Mouse (Mus musculus) MEL (cell line): Measurements from ENCODE around the gene Uba52. TPM values are rescaled to one million over a fixed set of nuclear protein-coding genes. Genes with fewer than 3 reads are reported as not detected.

Experiments used
- DNase-seq: peaks from one replicate; pipeline ENCODE4 v3.0.0; 2011; ENCODE audit warnings: low read depth, low spot score
- H3K27ac ChIP-seq: 2 replicates; pipeline ENCODE4 v1.5.1; 2012; ENCODE audit warnings: low read depth, mild to moderate bottlenecking, control low read depth, low read length, moderate library complexity; ENCODE audit not compliant: control insufficient read depth
- H3K27me3 ChIP-seq, 2 experiments: fragments of 150-350 bp in 1 of 2; sonication (generic) in 1 of 2; 2 replicates each; pipeline ENCODE4 v1.6.1; 2012; ENCODE audit warnings: low read length in 2 of 2, mild to moderate bottlenecking in 2 of 2, improper control_type of control experiment in 1 of 2, moderate library complexity in 1 of 2; ENCODE audit not compliant: insufficient read depth in 2 of 2, control insufficient read depth in 1 of 2
- H3K36me3 ChIP-seq, 2 experiments: 2 replicates each; pipeline ENCODE4 v1.6.1; 2012 to 2014; ENCODE audit warnings: low read length in 2 of 2, improper control_type of control experiment in 1 of 2, inconsistent platforms in 1 of 2, mild to moderate bottlenecking in 1 of 2; ENCODE audit not compliant: insufficient read depth in 2 of 2, control insufficient read depth in 1 of 2
- H3K4me1 ChIP-seq, 2 experiments: fragments of 150-350 bp in 1 of 2; sonication (generic) in 1 of 2; 2 replicates each; pipeline ENCODE4 v1.6.1; 2012; ENCODE audit warnings: low read length in 2 of 2, improper control_type of control experiment in 1 of 2, mild to moderate bottlenecking in 1 of 2; ENCODE audit not compliant: insufficient read depth in 2 of 2, control insufficient read depth in 1 of 2
- H3K4me3 ChIP-seq, 2 experiments: fragments of 150-350 bp in 1 of 2; sonication (generic) in 1 of 2; 2 replicates each; pipeline ENCODE4 v1.5.1; 2012; ENCODE audit warnings: low read depth in 2 of 2, low read length in 2 of 2, mild to moderate bottlenecking in 2 of 2, moderate library complexity in 2 of 2, control low read depth in 1 of 2, improper control_type of control experiment in 1 of 2; ENCODE audit not compliant: control insufficient read depth in 1 of 2, insufficient read depth in 1 of 2
- H3K79me2 ChIP-seq: 2 replicates; pipeline ENCODE4 v1.6.1; 2012; ENCODE audit warnings: mild to moderate bottlenecking, low read length, moderate library complexity; ENCODE audit not compliant: control insufficient read depth, poor library complexity, insufficient read depth
- H3K9ac ChIP-seq: 2 replicates; pipeline ENCODE4 v1.6.1; 2012; ENCODE audit warnings: low read depth, mild to moderate bottlenecking, control low read depth, low read length, moderate library complexity; ENCODE audit not compliant: control insufficient read depth, poor library complexity, severe bottlenecking
- H3K9me3 ChIP-seq: fragments of 150-350 bp; sonication (generic); replicated peaks from 2 replicates; pipeline ENCODE4 v1.6.1; 2012; ENCODE audit warnings: mild to moderate bottlenecking, low read length, improper control_type of control experiment, moderate library complexity; ENCODE audit not compliant: insufficient read depth
- CHD2 ChIP-seq: IDR thresholded peaks from 2 replicates; pipeline ENCODE4 v1.6.1; 2011; ENCODE audit warnings: low read length, improper control_type of control experiment
- CTCF ChIP-seq, 3 experiments: IDR thresholded peaks in 2 of 3; conservative IDR thresholded peaks in 1 of 3; 2 replicates each; pipeline ENCODE4 v1.5.1; 2011 to 2012; ENCODE audit warnings: low read length in 3 of 3, low read depth in 2 of 3, mild to moderate bottlenecking in 2 of 3, improper control_type of control experiment in 1 of 3, inconsistent platforms in 1 of 3, mixed read lengths in 1 of 3, moderate library complexity in 1 of 3; ENCODE audit not compliant: control insufficient read depth in 1 of 3, insufficient read depth in 1 of 3, poor library complexity in 1 of 3, severe bottlenecking in 1 of 3
- GABPA ChIP-seq: IDR thresholded peaks from 2 replicates; pipeline ENCODE4 v1.6.1; 2012; ENCODE audit warnings: low read depth, mild to moderate bottlenecking, inconsistent platforms, low read length, improper control_type of control experiment, moderate library complexity
- GATA1 ChIP-seq: IDR thresholded peaks from 2 replicates; pipeline ENCODE4 v1.6.1; 2011; ENCODE audit warnings: low read depth, low read length, improper control_type of control experiment
- JUND ChIP-seq: IDR thresholded peaks from 2 replicates; pipeline ENCODE4 v1.6.1; 2011; ENCODE audit warnings: low read depth, mild to moderate bottlenecking, improper control_type of control experiment, low read length
- KAT2A ChIP-seq: conservative IDR thresholded peaks from 2 replicates; pipeline ENCODE4 v1.6.1; 2012; ENCODE audit warnings: low read depth, low read length, improper control_type of control experiment, inconsistent platforms
- MYB ChIP-seq: IDR thresholded peaks from 2 replicates; pipeline ENCODE4 v1.6.1; 2011; ENCODE audit warnings: mild to moderate bottlenecking, low read depth, low read length, improper control_type of control experiment
- MYC ChIP-seq: IDR thresholded peaks from 2 replicates; pipeline ENCODE4 v1.6.1; 2011; ENCODE audit warnings: low read depth, mild to moderate bottlenecking, low read length, improper control_type of control experiment, moderate library complexity
- NRF1 ChIP-seq: IDR thresholded peaks from 2 replicates; pipeline ENCODE4 v1.6.1; 2014; ENCODE audit warnings: low read depth, mild to moderate bottlenecking, inconsistent platforms, low read length, improper control_type of control experiment, moderate library complexity; ENCODE audit not compliant: poor library complexity, insufficient read depth, severe bottlenecking
- POLR2A ChIP-seq, 2 experiments: IDR thresholded peaks; 2 replicates each; pipeline ENCODE4 v1.6.1; 2011 to 2012; ENCODE audit warnings: low read length in 2 of 2, mild to moderate bottlenecking in 2 of 2, control low read depth in 1 of 2, improper control_type of control experiment in 1 of 2, low read depth in 1 of 2, moderate library complexity in 1 of 2; ENCODE audit not compliant: control insufficient read depth in 1 of 2, insufficient read depth in 1 of 2, poor library complexity in 1 of 2
- POLR2AphosphoS2 ChIP-seq: IDR thresholded peaks from 2 replicates; pipeline ENCODE4 v1.6.1; 2011; ENCODE audit warnings: low read length, improper control_type of control experiment
- POLR2AphosphoS5 ChIP-seq: IDR thresholded peaks from 2 replicates; pipeline ENCODE4 v1.6.1; 2012; ENCODE audit warnings: low read depth, borderline replicate concordance, mild to moderate bottlenecking, inconsistent platforms, low read length, moderate library complexity, mixed read lengths
- RCOR1 ChIP-seq: IDR thresholded peaks from 2 replicates; pipeline ENCODE4 v1.6.1; 2012; ENCODE audit warnings: low read depth, mild to moderate bottlenecking, inconsistent platforms, low read length, improper control_type of control experiment
- SIN3A ChIP-seq: IDR thresholded peaks from 2 replicates; pipeline ENCODE4 v1.6.1; 2012; ENCODE audit warnings: low read length, improper control_type of control experiment, inconsistent platforms
- SMC3 ChIP-seq: IDR thresholded peaks from 2 replicates; pipeline ENCODE4 v1.6.1; 2011; ENCODE audit warnings: low read depth, low read length, improper control_type of control experiment
- TCF12 ChIP-seq: IDR thresholded peaks from 2 replicates; pipeline ENCODE4 v1.6.1; 2014; ENCODE audit warnings: low read depth, mild to moderate bottlenecking, inconsistent platforms, low read length, improper control_type of control experiment, moderate library complexity
- UBTF ChIP-seq: IDR thresholded peaks from 2 replicates; pipeline ENCODE4 v1.6.1; 2012; ENCODE audit warnings: low read depth, mild to moderate bottlenecking, inconsistent platforms, low read length, improper control_type of control experiment, moderate library complexity, borderline replicate concordance; ENCODE audit not compliant: insufficient read depth
- USF2 ChIP-seq, 2 experiments: IDR thresholded peaks; 2 replicates each; pipeline ENCODE4 v1.6.1; 2011 to 2012; ENCODE audit warnings: improper control_type of control experiment in 2 of 2, low read length in 2 of 2, borderline replicate concordance in 1 of 2, inconsistent platforms in 1 of 2, low read depth in 1 of 2, mild to moderate bottlenecking in 1 of 2; ENCODE audit not compliant: insufficient read depth in 1 of 2
- ZC3H11A ChIP-seq: IDR thresholded peaks from 2 replicates; pipeline ENCODE4 v1.6.1; 2012; ENCODE audit warnings: low read depth, mild to moderate bottlenecking, inconsistent platforms, low read length, improper control_type of control experiment
- ZKSCAN1 ChIP-seq: IDR thresholded peaks from 2 replicates; pipeline ENCODE4 v1.6.1; 2012; ENCODE audit warnings: low read depth, mild to moderate bottlenecking, inconsistent platforms, low read length, improper control_type of control experiment, moderate library complexity
- ZMIZ1 ChIP-seq: IDR thresholded peaks from 2 replicates; pipeline ENCODE4 v1.6.1; 2012; ENCODE audit warnings: low read depth, mild to moderate bottlenecking, inconsistent platforms, low read length, improper control_type of control experiment, moderate library complexity
- ZNF384 ChIP-seq: IDR thresholded peaks from 2 replicates; pipeline ENCODE4 v1.6.1; 2012; ENCODE audit warnings: low read depth, mild to moderate bottlenecking, inconsistent platforms, low read length, improper control_type of control experiment
- polyA plus RNA-seq, 2 experiments: library from polyadenylated mRNA; stranded (reverse) in 1 of 2; unstranded in 1 of 2; fragments of >175 nt in 1 of 2; fragments of >200 nt in 1 of 2; gene quantifications; 2 replicates each; pipeline versions ENCODE4 v1.2.1 to v1.2.4; 2012; ENCODE audit warnings: low replicate concordance in 2 of 2, low read depth in 1 of 2; ENCODE audit not compliant: insufficient read length in 2 of 2, insufficient read depth in 1 of 2, missing spikeins in 1 of 2
- total RNA-seq: library from RNA; depleted of rRNA; stranded (reverse); fragments of 300-350 nt; gene quantifications from 2 replicates; pipeline ENCODE4 v1.2.3, GENCODE M21; 2012

The Uba52 gene
- total and polyA plus RNA-seq, 3 experiments, result 2,814 to 3,633 TPM; not detected in 1

DNA sequence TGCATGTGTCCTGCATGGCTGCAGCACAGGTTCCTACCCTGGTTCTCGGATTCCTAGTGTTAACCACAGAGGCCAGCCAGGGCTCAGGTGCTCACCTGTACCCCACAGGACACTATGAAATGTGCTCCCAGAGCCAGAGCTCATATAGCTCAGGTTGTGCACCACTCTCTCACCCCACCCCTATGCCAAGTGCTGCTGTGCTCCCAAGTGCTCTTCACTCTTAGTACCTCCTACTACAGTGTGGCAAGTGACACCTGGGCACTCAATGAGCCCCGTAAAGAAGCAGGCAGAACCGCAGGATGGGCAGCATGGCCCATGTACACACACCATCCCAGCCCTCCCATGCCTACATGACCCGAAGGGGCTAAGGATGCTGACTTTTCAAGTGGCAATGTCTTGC is 41.9 kb downstream of the Uba52 start:
- TF ChIP-seq JUND (no peak), MYB (no peak), ZMIZ1 (no peak), ZKSCAN1 (no peak), RCOR1 (no peak), POLR2A (IDR thresholded peaks at IDR 0.05; ENCODE audit: control insufficient read depth in 1 of 2, insufficient read depth in 1 of 2, low read depth in 1 of 2, low read length in 2 of 2, poor library complexity in 1 of 2) (no peak), TCF12 (no peak), CHD2 (no peak), SMC3 (no peak), ZC3H11A (no peak)
- Histone ChIP-seq H3K27me3 (no peaks in the 10 kb centered on the region), H3K9ac (no peak overlapping the region), H3K27ac (no peak overlapping the region), H3K36me3 (peaks cover 0 to 2% of the 10 kb centered on the region in 2 experiments; a peak in 3 of 4 replicates), H3K9me3 (no peaks in the 10 kb centered on the region), H3K4me1 (peaks cover 0 to 7% of the 10 kb centered on the region in 2 experiments; a peak in 2 of 4 replicates), H3K4me3 (no peak overlapping the region), H3K79me2 (0 out of 2 replicates have a peak, but pooled peaks cover 2% of the 10 kb centered on the region)
- DNase-seq, result no peak

DNA sequence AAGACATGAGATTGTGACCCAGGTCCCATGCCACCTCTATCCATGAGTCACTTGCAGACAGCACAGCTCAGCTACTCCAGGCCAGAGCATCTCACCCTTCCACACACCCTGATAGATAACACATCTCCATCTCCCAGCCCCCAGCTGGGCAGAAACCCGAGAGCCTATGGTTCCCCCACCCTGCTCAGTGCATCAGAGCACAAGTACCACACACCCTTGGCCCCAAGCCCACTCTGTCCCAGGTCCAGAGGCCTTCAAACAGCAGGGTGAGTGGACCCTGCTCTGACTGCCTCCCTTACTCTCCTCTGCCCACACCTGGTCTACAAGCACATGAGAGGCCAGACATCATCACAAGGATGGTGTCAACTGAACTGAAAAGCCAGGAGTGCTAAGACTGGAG is 42.7 kb downstream of the Uba52 start:
- DNase-seq, result no peak
- Histone ChIP-seq H3K9ac (no peak overlapping the region), H3K4me1 (peaks cover 0 to 7% of the 10 kb centered on the region in 2 experiments; a peak in 2 of 4 replicates), H3K4me3 (no peak overlapping the region), H3K79me2 (0 out of 2 replicates have a peak, but pooled peaks cover 2% of the 10 kb centered on the region), H3K36me3 (peaks cover 0 to 2% of the 10 kb centered on the region in 2 experiments; a peak in 3 of 4 replicates), H3K27ac (no peak overlapping the region), H3K27me3 (no peaks in the 10 kb centered on the region), H3K9me3 (no peaks in the 10 kb centered on the region)
- TF ChIP-seq KAT2A, result no peak
- TF ChIP-seq GABPA, result no peak
- no peak for TF ChIP-seq UBTF
- no peak for TF ChIP-seq NRF1
- TF ChIP-seq SIN3A, result no peak
- TF ChIP-seq ZNF384, result no peak
- no peak for TF ChIP-seq POLR2A (IDR thresholded peaks at IDR 0.05; ENCODE audit: control insufficient read depth in 1 of 2, insufficient read depth in 1 of 2, low read depth in 1 of 2, low read length in 2 of 2, poor library complexity in 1 of 2)
- TF ChIP-seq CTCF (IDR thresholded peaks at IDR 0.05 in 2 of 3, conservative IDR thresholded peaks at IDR 0.05 in 1 of 3; ENCODE audit: control insufficient read depth in 1 of 3, insufficient read depth in 1 of 3, low read depth in 2 of 3, low read length in 3 of 3, poor library complexity in 1 of 3, severe bottlenecking in 1 of 3), result no peak
- no peak for TF ChIP-seq ZKSCAN1
- TF ChIP-seq USF2 (IDR thresholded peaks at IDR 0.05; ENCODE audit: borderline replicate concordance in 1 of 2, insufficient read depth in 1 of 2, low read depth in 1 of 2, low read length in 2 of 2), result no peak
- TF ChIP-seq MYB, result no peak
- TF ChIP-seq CHD2, result no peak
- TF ChIP-seq POLR2AphosphoS5, result no peak
- TF ChIP-seq GATA1, result no peak
- TF ChIP-seq MYC, result no peak
- no peak for TF ChIP-seq POLR2AphosphoS2
